19 mouse cellular contexts compared by ENCODE assay signal in the genomic region with DNA sequence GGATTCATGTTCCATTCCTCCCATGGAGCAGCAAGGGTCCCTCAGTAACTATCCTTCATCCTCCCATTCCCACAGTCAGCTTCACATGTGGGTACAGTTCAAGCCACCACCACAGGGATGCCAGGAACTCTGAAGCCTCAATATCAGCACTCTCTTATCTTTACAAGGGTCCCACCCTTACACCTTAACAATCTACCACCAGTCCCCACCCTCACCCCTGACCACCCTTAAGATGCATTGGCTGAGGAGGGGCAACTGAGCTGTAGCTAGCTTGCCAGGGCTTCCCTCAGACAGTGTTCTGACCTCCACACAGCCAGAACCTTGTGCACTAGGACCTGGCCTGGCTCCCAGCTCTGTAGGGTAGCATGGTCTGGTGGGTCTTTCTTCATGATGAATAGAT. TPM values are rescaled to one million over a fixed set of nuclear protein-coding genes. Genes with fewer than 3 reads are reported as not detected.
"Had no signal": no experiment of that assay in that cellular context is flagged by ENCODE, and none has a peak within 500 bp of the region (broad histone marks: within the 10 kb centered on the region; RNA-seq: fewer than 3 reads in every experiment).

No protein-coding gene starts in this region.

- H3K9me3 ChIP-seq: heart, embryonic 12.5 days; hindbrain, embryonic 10.5 days; hindbrain, embryonic 12.5 days; kidney, embryonic 15.5 days; limb, embryonic 13.5 days; limb, embryonic 15.5 days; liver, embryonic 12.5 days had no signal

- H3K36me3 ChIP-seq: heart, embryonic 12.5 days; hindbrain, embryonic 10.5 days; hindbrain, embryonic 12.5 days; limb, embryonic 13.5 days; limb, embryonic 15.5 days; liver, embryonic 12.5 days had no signal

- H3K4me1 ChIP-seq: hindbrain, embryonic 12.5 days; limb, embryonic 13.5 days; limb, embryonic 15.5 days had no signal

- H3K4me2 ChIP-seq: heart, embryonic 12.5 days; hindbrain, embryonic 12.5 days; hindbrain, embryonic 14.5 days; kidney, embryonic 15.5 days; limb, embryonic 13.5 days; limb, embryonic 15.5 days; liver, embryonic 12.5 days had no signal

- H3K27ac ChIP-seq: gastrocnemius, adult 2 months; heart, adult 2 months; hindbrain, embryonic 10.5 days; hindbrain, embryonic 12.5 days; hindbrain, embryonic 14.5 days; kidney, postnatal 0 days; limb, embryonic 13.5 days; limb, embryonic 15.5 days; liver, embryonic 12.5 days; liver, embryonic 14.5 days had no signal

- DNase-seq: gastrocnemius, postnatal 25 days; heart, adult 2 months; kidney, adult 11 months; kidney, adult 2 months; kidney, adult 9 months; lung, adult 18-20 months had no signal

- H3K9ac ChIP-seq: heart, embryonic 12.5 days; hindbrain, embryonic 12.5 days; hindbrain, embryonic 14.5 days; kidney, embryonic 15.5 days; limb, embryonic 13.5 days; limb, embryonic 15.5 days; liver, embryonic 12.5 days; liver, embryonic 14.5 days had no signal

- H3K4me3 ChIP-seq: gastrocnemius, adult 2 months; heart, adult 2 months; heart, embryonic 12.5 days; hindbrain, embryonic 10.5 days; hindbrain, embryonic 12.5 days; kidney, embryonic 15.5 days; limb, embryonic 13.5 days; limb, embryonic 15.5 days; liver, embryonic 12.5 days had no signal

- ATAC-seq: hindbrain, embryonic 16.5 days; inflammation-experienced regulatory T-cells, adult 6 months; liver, embryonic 12.5 days had no signal

- H3K27me3 ChIP-seq: heart, embryonic 12.5 days; hindbrain, embryonic 12.5 days; kidney, embryonic 15.5 days; limb, embryonic 13.5 days; limb, embryonic 15.5 days; liver, embryonic 12.5 days had no signal

RNA-seq across cellular contexts. Expression of gene Htra3, which starts 39.8 kb away (rescaled TPM):
- polyA plus RNA-seq: inflammation-experienced regulatory T-cells, adult 6 months had no signal
